Mouse (Mus musculus) spleen, adult 2 months (tissue): ENCODE measurements around the gene Pdzph1.

ENCODE experiments used
- CTCF ChIP-seq: fragments of 200-500 bp; IDR thresholded peaks from 2 replicates; pipeline ENCODE4 v1.5.1; 2011; ENCODE audit warnings: mild to moderate bottlenecking, inconsistent platforms; ENCODE audit not compliant: insufficient read depth, insufficient read length, insufficient replicate concordance; ENCODE audit errors: extremely low read depth
- POLR2A ChIP-seq: fragments of 200-500 bp; IDR thresholded peaks from 2 replicates; pipeline ENCODE4 v1.6.1; 2011; ENCODE audit warnings: low read depth, low read length, inconsistent platforms

DNA sequence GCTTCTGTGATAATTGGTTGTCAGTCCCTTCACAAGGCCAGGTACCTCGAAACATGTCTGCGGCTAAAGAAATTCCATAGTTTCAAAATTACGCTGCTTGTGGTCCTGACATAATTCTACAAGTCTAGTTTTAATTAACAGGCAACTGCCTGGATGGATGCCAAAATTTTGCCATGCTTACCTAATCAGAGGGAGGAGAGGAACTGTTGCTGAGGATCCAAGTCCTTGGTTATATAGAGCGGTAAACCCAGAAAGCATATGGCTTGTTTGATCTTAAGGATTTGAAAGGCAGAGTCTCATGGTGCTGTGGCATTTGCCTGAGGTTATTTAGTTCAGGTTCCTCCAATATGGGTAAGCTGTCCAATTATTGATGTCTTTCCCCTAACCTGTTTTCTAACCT lies 27.5 kb upstream of the Pdzph1 start:
- TF ChIP-seq POLR2A (no peak), CTCF (no peak)
